Mouse (Mus musculus) megakaryocyte-erythroid progenitor cell, adult 5-6 weeks (primary cell): ENCODE data around the gene Cntnap5c. TPM values are rescaled to one million over a fixed set of nuclear protein-coding genes. Genes with fewer than 3 reads are reported as not detected.

Experiments
- ATAC-seq: replicated peaks from 2 replicates; pipeline ENCODE4 v1.8.0; 2016; ENCODE audit warnings: mild to moderate bottlenecking, inconsistent platforms; ENCODE audit not compliant: severe bottlenecking, poor library complexity, low FRiP score, low TSS enrichment
- total RNA-seq, 2 experiments: library from RNA; stranded (forward) in 1 of 2; stranded (reverse) in 1 of 2; fragments of 200-1000, 215-1000 nt in 1 of 2; fragments of >200 nt in 1 of 2; fragmentation: Nextera tagmentation in 1 of 2; gene quantifications; 2 replicates each; pipeline ENCODE4 v1.2.3; 2014 to 2017

Gene Cntnap5c
- total RNA-seq, 2 experiments from 2014 or later = not detected

DNA sequence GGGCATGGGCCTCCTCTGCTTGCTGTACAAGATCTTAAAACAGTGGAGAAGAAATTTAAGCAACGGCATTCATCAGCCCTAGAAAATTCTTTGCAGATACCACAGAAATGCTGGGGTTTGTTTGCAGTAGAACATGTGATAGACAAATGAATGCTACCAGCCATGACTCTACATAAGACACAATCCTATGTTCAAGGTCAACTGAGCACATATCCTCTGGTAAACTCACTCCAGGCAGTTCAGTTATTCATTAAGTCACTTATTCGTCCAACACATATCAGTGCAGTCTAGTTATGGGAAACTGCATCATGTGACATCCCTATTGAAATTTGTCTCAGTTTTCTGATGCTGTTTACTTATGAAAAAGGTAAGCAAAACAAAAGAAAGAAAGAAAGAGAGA lies 229.7 kb downstream of the Cntnap5c start:
- no peak for ATAC-seq

DNA sequence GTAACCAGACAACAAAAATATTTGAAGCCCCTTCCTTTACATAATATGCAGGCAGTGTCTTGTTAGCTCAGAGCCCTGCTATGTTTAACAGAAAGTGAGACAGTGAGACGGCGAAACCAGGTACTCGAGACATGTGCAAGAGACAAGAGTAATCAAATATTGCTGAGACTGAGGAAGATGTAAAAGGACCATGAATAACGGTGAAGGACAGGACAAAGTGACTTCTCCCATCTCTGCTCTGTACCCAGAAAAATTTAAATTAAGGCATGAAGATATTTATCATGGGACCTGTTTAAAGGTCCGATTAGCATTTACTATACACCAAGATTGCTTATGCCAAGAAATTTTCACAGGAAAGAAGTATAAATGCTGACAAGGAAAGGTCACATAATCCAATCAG lies 233.5 kb downstream of the Cntnap5c start:
- no peak for ATAC-seq

DNA sequence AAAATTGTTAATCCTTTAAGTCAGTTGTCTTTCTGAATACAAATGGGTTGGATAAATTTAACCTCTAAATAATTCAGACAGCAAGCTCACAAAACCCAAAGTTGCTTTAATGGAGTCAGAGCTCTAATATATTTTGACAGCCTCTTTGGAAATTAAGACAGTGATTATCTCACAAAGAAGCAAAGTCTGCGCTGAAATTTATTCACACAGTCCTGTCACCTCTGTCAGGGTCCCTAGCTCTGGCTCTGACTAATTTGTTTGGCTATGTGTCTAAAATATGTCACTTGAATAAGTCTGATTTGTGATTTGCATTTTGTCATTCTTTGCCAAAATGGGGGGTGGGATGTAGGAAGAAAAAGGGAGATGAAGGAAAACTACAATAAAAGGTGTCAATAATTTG lies 234.0 kb downstream of the Cntnap5c start:
- ATAC-seq = no peak

GRCm38 (mm10) chr17:58004491-58004890 lies 235.1 kb downstream of the Cntnap5c start:
- ATAC-seq = no peak

DNA sequence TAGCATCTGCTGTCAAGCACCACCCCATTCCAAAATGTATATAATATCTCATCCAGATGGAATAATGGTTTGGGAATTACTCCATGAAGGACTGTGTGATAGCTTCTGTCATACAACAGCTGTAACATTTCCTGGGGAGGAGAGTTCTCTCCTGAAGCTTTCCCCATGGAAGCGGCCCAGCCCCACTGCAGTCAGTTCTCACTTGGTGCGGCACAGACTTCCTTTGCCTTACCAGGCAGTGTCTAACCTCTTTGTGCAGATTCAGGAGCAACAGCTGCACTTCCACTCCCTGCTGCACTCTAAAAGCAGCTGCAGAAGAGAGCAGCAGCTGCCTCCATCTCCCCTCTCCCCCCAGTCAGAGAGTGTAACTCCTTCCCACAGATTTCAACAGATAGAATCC lies 271.8 kb downstream of the Cntnap5c start:
- ATAC-seq = no peak

GRCm38 (mm10) chr17:58045149-58045548 lies 275.8 kb downstream of the Cntnap5c start:
- ATAC-seq = no peak

GRCm38 (mm10) chr17:58069912-58070311 lies 300.5 kb downstream of the Cntnap5c start:
- ATAC-seq = no peak

GRCm38 (mm10) chr17:58082676-58083075 lies 313.3 kb downstream of the Cntnap5c start:
- ATAC-seq = no peak

DNA sequence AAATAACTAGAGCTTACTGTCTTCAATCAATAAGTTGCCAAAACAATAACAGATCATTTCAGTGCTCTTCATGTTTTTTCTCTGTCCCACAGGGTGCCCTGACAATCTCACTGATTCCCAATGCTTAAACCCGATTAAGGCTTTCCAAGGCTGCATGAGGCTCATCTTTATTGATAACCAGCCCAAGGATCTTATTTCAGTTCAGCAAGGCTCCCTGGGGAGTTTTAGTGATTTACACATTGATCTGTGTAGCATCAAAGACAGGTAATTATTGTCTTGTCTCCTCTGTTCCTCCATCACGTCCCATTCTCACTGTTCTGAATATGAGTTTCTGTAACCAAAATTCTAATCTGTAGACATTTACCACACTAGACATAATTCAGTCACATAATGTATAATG lies 335.1 kb downstream of the Cntnap5c start:
- no peak for ATAC-seq

DNA sequence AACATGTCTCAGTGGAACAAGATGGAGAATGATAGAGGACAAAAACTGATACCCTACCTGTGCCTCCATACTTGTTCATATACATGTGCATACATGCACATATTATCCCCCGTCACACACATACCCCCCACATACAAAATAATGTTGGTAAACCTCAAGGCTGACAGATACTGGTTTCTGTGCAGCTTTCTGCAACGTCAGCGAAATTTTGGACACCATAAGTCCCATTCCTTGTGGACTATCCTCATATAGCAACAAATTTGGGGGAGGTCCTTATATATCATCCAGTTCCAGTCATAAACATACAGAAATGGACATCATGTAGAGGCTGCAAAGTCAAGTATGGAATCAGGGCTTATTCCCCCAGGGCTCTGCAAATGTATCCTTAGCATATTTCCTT lies 338.5 kb downstream of the Cntnap5c start:
- ATAC-seq = no peak

DNA sequence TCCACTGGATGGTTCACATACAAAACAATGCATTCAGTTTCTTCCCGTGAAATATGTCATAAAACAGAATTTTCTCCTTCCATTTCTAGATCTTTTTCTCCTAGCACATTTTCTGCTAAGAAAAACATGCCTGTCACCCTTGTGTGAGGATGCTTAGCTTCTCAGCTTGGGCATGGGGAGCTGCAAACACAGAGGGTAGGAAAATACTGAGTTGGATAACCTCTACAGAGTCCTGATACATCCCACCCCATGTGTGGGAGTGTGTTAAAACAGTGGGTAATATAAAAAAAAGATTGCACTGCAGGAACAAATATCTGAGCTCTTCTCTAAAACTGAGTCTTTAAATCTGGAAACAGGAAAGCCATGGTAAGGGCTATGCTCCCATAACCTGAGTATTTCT lies 339.0 kb downstream of the Cntnap5c start:
- ATAC-seq = no peak

GRCm38 (mm10) chr17:58187171-58187570 lies 417.8 kb downstream of the Cntnap5c start:
- no peak for ATAC-seq

DNA sequence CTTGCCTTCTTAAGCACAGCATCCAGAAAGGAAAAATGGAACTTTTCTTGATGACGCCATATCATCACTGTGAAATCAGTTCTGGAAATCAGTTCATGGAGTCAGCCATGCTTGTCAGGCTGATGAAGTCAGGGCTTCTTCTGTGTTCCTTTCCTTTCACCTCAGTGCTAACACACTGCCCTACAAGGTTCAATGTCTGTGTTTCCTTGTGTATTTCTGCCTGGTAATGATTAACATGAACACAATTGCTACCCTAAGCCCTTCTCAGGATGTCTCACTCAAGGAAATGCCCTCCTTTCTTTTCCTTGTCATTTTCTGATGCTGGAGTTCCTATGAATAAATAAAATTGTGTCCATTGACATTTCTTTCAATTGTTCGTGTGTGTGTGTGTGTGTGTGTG lies 431.8 kb downstream of the Cntnap5c start:
- ATAC-seq = no peak

DNA sequence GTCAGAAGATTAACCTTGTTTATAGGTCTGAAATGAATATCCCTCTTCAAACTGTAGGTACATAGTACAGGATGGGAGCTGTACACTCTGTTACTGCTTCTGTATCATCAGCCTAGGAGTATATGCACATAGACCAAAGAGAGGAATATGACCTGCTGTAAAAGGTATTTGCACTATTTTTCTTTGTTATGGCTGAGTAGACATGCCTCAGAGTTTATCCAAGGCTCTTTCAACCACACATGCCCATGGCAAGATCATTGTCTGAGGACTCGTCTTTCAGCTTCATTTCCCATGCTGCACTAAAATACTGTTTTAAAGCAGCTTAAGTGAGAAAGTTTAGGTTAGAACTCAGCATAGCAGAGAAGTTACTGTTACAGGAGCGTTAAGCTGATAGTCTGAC lies 498.7 kb downstream of the Cntnap5c start:
- ATAC-seq = no peak

GRCm38 (mm10) chr17:58351310-58351709 lies 581.9 kb downstream of the Cntnap5c start:
- ATAC-seq = no peak

DNA sequence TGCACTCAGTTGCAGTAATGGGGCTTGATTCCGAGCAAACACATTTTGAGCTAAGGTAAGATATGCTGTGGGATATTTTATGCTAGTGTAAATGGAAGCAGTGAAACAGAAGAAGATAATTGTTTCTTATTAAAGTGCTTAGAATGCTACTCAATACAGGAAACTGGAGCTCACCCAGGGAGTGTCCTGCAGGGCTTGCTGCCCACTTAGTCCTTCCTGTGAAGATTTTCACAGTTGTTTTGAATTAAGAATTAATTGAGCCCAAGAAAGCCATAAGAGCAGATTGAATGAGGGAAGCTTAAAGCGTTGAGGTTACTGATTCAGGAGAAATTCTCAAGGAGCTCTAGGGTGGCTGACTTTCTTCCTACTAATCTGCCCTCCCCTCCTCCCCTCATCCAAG lies 586.9 kb downstream of the Cntnap5c start:
- no peak for ATAC-seq

DNA sequence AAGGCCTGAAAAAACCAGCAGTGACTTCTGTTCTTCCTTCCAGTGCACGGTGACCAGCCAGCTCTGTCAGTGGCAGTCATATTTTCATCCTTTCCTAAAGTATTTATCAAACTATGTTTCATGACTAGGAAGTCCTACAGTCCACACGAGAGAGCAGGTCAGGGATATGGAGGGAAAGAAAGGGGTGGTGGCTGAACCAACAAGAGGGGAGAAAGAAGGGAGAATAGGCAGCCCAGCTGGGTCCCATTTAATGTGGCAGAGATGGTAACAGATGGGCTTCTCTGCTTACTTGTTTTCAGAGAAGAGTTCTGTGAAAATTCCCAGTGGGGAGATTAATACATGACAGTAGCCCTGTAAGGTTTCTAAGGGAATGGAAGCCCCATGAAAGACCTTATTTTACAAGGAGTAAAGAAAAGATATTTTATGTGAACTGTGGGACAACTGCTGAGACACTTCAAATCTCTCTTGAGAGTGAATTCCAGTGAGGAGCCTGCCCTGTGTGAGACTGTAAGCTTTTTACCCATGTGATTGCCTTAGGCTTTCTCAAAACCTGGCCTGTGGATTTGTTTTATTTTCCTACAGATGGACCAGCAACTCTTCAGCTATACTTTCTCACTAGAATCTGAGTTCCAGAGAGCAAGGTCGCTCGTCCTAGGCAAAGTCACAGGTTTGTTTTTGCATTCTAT lies 594.4 kb downstream of the Cntnap5c start:
- no peak for ATAC-seq

GRCm38 (mm10) chr17:58370089-58370488 lies 600.7 kb downstream of the Cntnap5c start:
- ATAC-seq = no peak

DNA sequence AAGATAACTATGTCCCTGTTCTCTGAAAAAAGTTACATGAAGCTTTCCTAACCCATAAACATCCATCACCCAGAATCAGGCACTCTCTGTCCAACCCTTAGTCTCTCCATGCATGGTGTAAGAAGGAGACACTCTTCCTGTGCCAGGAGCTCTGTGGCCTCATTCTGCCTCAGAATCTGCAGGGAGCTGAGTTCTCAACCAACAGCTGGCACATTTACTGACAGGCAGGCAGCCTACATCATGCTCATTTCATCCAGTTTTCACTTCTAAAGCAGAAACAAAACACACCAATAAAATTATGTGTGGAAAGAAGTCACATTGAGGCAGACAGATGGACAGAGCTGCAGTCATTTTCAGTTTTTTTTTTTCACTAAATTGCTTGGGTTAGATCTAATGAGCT lies 638.4 kb downstream of the Cntnap5c start:
- no peak for ATAC-seq

DNA sequence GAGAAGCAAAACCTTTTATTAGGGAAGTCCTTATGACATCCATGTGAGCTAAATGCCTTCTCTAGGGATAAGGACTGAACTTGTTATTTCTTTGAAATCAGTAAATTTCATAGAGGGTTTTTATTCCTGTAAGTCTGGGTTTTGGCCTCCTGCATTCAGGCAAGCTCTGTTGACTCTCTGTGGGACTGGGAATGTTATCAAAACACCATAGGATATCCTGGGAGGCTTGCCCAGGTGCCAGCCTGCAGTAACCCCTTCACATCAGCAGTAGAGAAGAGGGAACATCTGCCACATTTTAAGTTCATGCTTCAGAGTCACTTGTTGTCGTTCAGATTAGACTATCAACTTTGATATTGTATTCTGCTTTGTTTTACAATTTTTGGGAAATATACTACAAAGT lies 639.4 kb downstream of the Cntnap5c start:
- no peak for ATAC-seq

- ATAC-seq = no peak
Measured at GRCm38 (mm10) chr17:58437443-58437842, 668.1 kb downstream of the Cntnap5c start.
